Mouse (Mus musculus) gonadal fat pad, adult 2 months (tissue): ENCODE data around the gene Eif1b. TPM values are rescaled to one million over a fixed set of nuclear protein-coding genes. Genes with fewer than 3 reads are reported as not detected.

Source experiments
- DNase-seq: peaks from one replicate; pipeline ENCODE4 v3.0.0-alpha.2; 2012; ENCODE audit warnings: low read depth
- polyA plus RNA-seq: library from polyadenylated mRNA; depleted of rRNA; stranded (reverse); fragments of >200 nt; gene quantifications from 2 replicates; pipeline ENCODE4 v1.2.3, GENCODE M21; 2012; rRNA removed

Gene Eif1b
- 25.5 and 30.4 TPM in 2 replicates for polyA plus RNA-seq

DNA sequence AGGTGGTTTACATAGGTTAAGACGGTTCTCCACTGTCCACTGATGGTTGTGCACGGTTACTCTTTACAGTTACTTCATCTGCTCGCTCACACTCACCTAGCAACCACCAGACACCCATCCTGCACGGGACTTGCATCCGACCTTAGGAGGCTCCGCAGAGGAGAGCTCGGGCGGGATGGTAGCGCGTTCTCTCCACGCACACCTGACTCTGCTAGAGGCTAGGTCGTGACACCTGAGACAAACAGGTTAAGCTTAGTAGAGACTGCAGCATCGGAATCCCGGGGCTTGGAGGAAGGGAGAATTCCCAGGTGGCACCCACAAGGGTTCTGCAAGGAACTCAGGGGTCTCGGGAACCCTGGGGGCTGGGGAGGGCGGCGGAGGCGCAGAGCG is at the start of gene Eif1b:
Gene Eif1b, plus strand, starts transcription at position 223 of the 390 bp plus-strand sequence.
- DNase-seq, result no peak

DNA sequence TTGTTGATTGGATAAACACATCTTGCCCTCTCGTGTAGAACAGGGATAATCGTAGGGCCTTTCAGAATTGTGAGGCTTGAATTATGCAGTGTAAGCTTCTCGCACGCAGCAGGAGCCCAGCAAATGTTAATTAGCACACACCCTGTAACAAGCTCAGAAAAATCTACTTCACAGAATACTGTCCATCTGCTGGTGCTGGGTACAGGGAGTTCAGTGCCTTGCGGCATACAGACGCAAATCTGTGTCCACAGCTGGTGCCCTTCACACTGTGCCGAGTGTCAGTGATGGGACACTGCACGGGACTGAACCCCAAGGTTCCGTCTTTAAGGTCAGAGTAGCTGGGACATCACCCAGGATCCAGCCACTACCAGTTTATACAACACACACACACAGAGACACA is 47.4 kb upstream of the Eif1b start:
- DNase-seq, result no peak

DNA sequence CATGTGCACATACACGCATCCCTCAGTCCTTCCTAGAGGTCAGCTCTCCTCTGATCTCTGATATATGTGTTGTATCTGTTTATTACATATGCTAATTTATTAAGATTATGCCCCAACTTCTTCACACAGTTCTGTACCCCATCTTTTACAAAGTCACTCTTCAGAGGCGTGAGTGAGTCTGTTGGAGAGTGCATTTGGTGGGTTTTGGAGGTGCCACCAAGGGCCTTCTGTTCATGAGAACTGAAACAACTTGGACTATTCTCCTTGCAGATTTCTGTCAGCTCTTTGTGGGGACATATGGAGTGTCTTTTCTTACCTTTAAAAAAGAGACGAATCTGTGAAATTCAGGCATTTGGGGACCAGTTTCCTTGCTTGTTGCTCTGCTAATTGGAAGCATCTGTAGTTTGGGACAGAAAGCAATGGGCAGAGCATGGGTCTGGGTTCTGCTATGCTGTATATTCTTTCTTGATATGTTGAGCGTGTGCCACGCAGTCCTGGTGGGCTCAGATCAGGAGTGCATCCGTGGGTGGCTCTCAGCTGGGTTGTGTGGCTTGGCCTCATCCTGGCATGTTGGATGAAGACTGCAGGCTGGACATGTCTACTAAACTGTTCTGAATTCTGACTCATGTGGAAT is 42.2 kb upstream of the Eif1b start:
- no peak for DNase-seq

DNA sequence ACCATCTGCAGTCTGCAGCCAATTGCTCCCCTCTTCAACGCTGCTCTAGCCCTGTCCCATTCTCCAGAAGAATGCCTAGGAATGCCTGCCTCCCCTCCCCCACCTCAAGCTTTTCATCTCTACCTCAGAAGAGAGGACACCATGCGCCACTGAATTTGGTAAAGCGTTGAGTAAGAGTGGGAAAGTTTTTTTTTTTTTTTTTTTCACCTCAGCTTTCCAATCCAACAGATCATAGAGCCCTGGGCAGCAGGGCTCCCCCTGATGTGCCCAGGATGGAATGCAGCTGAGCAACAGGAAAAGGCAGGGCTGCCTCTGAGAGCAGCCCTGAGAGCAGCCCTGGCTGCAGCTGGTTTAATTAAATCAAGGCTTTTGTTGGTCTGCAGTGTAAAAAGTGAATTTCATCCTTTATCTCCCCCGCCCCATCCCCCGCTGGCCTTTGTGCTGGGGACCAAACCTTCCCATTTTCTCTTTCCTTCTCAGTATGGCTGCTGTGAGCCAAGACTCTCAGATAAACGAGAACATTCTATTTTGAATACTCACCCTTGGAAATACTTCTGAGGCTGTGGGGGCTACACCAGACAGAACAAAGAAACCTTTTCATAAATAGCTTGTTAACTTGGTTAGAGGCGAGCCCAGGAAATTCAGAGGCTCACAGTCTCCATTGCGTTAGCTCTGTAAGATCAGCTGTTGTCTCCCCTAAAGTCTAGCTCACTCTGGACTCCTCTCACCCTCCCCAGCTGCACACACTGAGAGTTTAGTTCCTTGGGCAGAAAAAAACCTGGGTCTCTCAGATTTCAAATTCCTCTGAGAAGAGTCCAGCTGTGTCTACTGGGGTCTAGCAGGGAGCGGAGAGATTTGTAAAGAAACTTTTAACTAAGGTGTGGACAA is 36.0 kb upstream of the Eif1b start:
- DNase-seq, result no peak

DNA sequence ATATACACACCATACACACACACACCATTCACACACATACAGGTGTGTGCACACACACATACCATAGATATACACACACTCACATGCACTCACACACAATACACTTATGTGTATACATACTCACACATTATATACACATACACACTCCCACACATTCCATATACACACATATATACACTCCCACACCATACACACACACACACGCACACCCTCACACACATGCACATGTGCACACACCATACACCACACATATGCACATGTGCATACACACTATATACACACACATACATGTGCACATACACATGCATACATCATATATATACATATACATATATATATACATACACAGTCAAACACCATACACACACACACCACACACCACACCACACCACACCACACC is 21.6 kb upstream of the Eif1b start:
- no peak for DNase-seq

DNA sequence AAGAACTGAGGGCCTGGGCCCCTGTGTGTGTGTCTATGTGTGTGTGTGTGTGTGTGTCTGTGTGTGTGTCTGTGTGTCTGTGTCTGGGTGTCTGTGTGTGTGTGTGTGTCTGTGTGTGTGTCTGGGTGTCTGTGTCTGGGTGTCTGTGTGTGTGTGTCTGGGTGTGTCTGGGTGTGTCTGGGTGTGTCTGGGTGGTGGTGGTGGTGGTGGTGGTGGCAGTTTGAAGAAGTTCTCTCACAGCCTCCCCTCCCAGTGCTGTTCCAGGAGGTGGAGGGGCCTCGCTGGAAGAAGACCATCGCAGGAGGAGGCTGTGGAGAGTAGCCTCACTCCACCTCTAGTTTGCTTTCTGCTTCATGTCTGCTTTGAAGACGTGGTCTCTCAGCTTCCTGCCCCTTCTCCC is 10.4 kb upstream of the Eif1b start:
- DNase-seq, result no peak

DNA sequence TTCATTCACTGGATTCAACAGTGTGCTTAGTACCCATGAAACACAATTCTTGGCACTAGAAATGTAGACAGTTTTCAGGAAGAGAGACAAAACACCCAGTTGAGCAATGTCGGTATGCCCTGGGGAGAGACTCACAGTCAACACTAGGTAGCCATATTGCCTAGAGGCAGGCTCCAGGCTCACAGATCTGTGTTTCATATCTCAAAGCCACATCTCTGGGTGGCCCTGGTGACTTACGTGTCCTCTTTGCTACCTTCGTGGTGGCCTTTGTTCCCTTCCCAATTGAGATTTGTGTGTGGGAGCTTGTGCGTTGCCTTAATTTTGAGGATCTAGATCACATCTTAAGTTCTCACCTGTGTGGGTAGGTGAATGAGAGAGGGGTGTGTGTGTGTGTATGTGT is 9.7 kb upstream of the Eif1b start:
- DNase-seq, result no peak

DNA sequence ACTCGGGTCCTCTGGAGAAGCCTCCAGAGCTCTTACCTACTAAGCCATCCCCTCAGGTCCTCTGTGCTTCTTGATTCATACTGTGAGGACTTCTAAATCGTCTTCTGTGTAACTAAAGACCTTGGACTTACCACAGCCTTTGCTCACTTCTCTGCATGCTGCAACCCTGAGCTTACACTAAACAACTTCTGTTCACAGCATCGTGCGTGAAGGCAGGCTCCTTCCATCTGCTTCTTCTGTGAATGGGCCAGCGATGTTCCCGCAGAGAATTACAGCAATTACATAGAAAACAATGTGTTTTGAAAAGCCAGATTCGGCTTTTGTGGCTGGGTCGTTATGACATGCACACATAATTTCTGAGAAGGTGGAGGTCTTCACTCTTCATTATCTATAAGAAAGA is 8.9 kb upstream of the Eif1b start:
- DNase-seq, result no peak

DNA sequence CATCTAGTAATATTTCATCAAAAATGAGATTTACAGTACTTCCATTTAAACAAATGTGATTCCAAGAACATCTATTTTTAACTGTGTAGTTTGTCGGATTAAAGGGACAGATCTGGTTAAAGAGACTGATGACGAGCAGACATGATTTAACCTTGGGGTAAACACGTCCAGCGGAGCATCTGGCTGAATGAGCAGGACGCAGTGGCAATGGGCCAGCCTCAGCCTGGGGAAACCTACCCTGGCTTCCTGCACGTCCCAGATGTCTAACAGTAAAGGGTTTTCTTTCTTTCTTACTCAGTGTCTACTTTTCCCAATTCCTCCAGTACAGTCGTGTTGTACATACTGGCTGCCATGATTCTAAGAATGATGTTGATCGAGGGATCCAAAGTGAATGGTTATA is 5.0 kb upstream of the Eif1b start:
- no peak for DNase-seq

DNA sequence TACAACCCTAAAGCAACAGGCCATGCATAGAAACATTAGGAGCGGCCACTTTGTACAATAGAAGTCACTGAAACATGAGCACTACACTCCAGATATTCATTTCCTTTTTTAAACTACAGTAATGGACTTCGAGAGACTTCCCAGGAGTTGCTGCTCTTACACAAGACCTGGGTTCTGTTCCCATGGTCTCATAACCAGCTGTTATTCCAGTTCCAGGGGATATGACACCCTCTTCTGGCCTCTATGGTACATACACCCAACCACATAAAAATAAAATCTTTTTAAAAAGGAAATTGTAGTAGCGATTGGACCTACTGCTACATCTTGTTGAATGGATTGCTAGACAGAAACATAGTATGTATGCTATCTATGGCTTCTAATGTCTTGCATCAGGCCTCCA is 523 bp upstream of the Eif1b start:
- no peak for DNase-seq

DNA sequence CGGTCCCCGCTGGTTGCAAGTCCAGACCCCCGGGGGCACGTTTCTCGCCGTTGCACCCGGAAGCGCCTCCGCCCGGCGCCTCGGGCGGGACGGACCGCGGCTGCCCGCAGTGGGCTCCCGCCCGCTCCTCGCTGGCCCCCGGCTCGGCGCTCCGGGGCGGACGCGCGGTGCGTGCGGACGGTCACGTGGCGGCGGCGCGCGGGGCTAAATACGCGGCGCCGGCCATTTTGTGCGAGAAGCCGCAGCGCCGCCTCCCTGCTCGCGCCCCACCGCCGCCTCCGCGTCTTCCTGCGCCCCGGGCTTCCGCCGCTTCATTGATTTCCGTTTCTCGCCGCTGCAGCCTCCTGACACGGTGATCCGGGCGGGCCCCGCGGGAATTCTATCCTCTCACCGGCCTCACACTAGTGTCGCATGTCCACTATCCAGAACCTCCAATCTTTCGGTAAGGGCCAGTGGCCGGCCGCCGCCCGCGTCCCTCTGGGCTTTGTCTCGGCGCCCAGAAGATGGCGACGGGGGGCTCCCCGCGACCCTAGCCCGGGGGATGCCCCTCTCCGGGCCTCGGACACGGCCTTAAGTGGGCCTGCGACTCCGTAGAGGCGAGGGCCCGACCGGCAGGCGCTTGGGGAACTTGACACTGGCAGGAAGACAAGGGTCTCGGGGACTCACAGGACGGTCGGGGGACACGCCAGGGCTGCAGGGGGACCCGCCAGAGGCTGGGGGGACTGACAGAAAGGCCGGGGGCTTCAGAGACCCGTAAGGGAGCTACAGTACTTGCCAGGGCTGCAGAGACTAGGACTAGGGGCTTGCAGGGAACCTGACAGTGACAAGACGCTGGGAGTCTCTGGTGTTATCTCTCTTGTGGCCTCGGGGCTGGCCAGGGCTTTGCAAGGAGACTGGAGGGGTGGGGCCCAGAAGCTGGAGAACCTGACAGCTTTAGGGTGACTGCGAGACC is 644 bp downstream of the Eif1b start:
- DNase-seq, result no peak

DNA sequence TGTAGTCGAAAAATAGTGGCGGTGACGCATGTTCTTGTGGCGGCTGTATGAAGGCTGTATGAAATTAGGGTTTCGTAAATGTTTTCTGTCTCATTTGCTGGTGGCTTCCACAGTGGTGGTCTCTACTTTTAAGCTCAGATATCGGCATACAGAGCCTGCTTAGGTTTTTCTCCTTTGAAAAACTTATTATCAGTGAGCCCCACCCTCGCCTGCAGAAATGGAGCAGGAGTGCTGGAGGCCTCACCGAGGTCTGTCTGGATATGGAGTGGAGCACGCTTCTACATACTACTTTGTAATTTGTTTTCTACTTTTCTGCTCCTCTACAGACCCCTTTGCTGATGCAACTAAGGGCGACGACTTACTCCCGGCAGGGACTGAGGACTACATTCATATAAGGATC is 1.7 kb downstream of the Eif1b start:
- DNase-seq, result no peak

DNA sequence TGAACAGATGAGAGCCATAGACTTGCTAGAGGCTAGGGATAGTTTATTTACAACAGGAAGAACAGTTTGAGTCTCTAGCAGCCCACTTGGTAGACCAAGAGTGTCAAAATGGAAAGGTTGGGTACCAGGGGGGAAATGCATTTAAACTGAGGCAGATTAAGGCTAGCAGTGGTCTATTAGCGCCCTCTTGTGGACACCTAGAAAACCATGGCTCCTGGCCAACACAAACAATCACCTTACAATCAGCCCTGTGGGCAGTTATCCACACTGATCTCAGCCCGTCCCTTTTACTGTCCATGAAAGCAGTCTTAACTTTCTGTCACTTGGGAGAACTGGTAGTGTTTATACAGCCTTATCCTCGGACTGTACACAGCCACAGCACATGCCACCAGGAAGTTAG is 4.7 kb downstream of the Eif1b start:
- DNase-seq, result no peak

DNA sequence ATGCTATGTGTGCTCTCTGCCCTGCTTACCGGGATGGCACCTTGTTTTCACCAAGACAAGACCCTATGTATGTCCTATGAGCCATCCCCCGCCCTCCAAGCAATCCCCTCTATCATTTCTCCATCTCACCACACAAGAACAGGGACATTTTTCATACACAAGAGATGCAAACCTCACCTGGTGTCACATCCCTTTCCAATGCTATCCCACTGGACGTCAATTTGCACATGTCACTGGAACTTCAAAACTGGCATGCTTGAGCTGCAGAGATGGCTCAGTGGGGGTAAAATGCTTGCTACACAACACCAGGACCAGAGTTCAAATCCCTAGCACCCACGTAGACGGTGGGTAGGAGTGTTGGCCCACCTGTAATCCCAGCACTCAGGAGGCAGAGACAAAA is 6.0 kb downstream of the Eif1b start:
- no peak for DNase-seq

DNA sequence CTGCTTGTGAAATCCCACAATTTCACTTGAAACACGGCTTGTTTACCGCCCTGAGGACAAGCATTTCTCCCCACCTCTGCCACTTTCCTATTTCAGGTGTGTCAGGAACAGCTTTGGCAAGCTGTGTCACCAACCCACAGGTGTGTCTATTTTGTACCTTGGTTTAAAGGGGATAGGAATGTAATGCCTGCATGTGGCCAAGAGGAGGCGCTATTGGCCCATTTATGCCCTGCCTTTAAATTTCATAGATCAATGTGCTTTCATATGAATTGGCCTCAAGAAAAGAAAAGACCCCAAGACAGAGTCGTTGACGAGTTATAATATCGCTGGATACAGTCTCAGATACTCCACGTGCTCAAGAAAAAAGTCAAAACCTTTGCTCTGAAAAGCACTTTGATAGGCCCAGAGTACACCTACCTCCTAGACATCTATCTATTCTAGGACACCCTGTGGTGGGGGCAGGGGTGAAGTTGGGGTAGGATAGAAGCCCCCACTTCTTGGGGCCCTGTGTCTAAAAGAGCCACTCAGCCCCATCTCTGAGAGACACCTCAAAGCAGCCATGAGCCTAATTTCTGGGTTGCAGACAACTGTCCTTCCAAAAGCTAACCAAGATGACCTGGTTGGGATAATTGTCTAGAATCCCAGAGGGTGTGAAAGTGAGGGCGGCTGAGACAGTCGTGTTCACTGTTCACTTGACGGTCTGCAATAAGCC is 9.3 kb downstream of the Eif1b start:
- no peak for DNase-seq

DNA sequence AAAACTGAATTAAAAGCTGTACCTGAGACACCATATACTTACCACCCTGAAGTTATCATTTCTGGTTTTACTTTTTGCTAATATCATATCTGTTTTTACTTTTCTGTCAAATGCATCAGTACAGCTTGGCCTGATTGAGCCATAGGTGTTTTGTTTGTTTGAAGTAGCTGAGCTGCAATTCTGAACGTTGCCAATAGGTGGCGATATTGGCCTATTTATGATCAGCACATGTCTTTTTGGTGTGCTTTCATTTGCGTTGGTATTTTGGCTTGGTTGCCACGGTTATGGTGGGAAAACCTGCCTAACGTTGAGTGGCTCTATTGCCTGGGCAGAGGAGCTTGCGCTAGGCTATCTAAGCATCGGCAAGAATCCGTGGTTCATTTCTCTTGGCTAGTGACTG is 10.0 kb downstream of the Eif1b start:
- peak; percentile 37 for DNase-seq

DNA sequence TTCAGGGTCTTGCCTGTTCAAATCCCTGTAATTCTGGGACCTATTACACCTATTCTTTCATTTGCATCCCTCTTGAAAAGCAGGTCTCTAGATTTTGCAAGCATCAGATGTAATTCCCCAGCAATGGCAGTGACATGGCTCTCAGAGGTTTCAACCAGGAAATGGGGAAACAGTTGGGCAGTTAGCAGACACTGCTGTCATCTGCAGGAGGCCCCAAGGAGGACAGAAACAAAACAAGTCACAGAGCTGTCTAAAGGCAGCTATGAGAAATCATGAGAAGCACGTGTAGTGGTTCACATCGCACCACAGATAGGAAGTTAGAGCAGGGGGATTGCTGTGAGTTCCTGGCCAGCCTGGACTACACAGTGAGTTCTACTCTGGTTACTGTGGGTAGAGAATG is 12.4 kb downstream of the Eif1b start:
- DNase-seq, result no peak

DNA sequence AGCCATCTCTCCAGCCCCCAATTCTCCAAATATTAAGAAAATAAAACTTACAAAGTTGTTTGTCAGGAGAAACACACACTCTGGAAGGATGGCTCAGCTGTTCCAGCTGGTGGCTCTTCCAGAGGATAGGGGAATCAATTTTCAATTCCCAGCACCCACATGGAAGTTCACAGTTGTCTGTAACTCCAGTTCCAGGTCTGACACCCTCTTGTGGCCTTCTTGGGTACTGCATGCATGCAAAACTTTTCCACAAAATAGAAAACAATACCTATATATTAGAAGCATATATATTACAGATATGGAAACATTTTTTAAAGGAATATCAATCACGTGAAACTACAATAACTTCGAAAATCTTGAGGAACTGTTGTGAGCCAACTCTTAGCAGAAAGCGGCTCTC is 19.7 kb downstream of the Eif1b start:
- DNase-seq, result no peak

DNA sequence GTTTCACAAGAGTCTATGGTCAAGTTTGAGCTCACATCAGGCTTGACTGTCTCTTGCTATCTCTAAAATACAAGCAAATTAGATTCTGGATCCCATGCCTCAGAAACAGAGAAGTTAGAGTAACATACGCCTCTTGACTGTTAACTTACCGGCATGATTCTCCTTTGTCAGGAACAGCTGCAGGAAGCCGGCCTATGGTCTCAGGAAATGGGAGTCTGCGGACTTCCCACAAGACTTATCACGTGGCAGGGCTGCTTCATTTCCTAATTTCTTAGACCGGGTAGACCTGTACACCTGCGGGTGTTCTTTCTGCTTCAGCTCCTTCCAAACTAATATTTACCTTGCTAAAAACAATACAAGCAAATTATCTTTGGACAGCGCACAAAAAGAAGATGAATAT is 24.7 kb downstream of the Eif1b start:
- no peak for DNase-seq

DNA sequence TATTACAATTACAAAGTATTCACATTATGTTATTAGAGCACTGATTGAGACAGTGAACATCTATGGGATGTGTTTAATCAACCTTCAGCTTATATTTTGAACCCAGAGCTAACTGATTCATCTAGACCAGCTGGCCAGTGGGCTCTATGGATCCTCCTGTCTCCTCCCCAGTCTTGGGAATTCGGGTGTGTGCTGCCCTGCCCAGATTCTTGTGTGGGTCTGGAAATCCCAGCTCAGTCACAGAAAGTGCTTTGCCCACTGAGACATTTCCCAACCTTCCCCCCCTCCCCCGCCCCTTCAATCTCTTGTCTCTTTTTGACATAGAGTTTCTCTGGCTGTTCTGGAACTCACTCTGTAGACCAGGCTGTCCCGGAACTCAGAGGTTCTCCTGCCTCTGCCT is 26.9 kb downstream of the Eif1b start:
- no peak for DNase-seq

DNA sequence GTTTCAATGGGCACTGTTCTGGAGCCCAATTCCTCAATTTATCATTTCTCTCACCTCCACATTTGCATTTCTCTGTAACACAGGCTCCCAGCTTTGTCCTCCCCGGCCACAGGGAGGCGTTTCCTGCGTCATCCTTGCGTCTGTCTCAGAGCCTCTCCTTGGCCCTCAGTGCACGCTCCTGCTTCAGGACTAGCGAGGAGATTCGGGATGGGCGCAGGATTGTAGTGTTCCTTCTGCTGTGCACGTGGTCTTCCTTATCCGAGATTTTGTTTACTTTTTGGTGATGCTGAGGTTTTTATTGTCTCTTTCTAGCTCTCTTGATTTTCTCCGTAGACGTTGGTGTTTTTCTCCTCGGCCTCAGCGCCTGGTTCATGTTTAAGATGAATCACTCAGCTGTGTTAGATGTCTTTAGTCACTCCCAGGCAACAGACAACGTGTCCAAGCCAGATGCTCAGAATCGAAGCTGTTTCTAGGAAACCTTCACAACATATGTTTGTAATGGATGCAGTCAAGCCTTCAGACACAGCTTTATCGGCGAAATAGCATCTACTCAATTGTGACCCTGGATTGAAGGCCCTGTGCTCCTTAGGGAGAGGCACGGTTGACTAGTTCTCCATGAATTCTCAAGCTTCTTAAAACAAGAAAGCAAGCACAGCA is 27.6 kb downstream of the Eif1b start:
- no peak for DNase-seq
